Mouse (Mus musculus) T-cell, adult 66 days (primary cell): ENCODE measurements around the gene Entpd3. TPM values are rescaled to one million over a fixed set of nuclear protein-coding genes. Genes with fewer than 3 reads are reported as not detected.

Experiments
- total RNA-seq, 2 experiments: library from RNA; stranded (reverse); gene quantifications; 3 replicates in 1 of 2; 4 replicates in 1 of 2; pipeline ENCODE4 v1.2.4; 2023

The Entpd3 gene
- total RNA-seq: not detected

DNA sequence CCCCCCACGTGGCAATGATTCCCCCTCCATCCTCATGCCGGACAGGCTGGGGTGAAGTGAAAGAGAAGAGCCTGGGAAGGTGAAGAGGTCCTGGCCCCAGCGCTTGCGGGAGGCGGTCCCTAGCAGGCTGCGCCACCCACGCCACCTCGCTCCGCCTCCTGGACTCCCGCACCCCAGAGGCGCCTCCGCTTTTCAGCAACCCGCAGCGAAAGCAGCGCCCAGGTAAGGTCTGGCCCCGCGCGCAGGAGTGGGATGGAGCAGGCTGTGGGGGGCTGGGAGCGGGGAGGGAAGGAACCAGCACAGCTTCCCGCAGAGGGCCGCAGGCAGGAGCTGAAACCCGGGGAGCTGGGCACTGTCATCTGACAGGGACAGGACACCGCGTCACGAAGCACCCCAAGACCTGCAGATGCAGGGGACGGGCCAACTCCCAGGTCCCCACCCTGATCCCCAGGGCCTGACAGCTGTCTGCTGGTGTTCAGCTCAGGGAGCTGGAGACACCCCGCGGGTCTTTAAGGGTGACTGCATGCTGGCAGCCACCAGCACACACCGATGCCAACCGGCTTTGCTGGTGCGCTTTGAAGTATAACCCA lies at the start of gene Entpd3:
Gene Entpd3 (plus strand): TSS at position 157 of the 590 bp plus-strand sequence.

GRCm38 (mm10) chr9:120492010-120492399 lies 47.6 kb upstream of the Entpd3 start, which contains the start of gene Eif1b:
TSS of gene Eif1b (plus strand) at chr9:120492232.

DNA sequence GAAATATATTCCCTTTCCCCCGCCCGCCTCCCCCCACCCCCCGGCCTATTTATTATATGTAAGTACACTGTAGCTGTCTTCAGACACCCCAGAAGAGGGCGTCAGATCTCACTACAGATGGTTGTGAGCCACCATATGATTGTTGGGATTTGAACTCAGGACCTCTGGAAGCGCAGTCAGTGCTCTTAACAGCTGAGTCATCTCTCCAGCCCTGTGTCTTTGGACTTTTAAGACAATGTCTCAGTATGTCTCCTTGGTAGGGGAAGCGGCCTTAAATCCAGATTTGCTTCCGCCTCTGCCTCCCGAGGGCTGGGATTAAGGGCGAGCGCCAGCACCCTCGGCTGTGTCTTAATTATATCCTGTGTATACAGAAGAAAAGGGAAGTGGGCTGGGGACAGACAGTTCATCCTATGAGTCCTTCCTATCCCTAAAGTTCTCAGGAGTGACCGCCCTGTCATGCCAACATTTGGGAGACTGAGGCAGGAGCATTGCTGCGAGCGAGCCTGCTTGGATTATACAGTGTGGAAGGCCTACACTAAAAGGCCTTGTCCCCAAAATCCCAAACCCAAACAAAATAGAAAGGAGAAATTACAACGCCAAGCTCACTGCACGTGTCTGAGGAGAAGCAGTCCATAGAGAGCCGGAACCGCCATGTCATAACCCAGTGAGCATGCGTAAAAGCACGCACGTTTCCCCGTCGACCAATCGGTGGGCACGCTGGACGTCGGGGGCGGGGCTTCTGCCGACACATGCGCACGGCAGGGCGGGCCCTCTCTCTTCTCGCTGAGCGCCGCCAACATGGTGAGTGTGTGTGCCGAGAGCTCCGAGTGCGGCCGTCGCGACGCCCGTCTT lies 31.3 kb downstream of the Entpd3 start, which contains the start of gene Rpl14:
Gene Rpl14 (plus strand): TSS at position 704 of the 852 bp plus-strand sequence.

Other genes starting within 250 kb of the Entpd3 start
- under 1 TPM in 1 of 2 experiments, not detected in 1; 0.12 TPM for gene Myrip, start 238.3 kb upstream of the Entpd3 start, total RNA-seq
- 10 to 100 TPM; 46.6 to 51.9 TPM for gene Eif1b, start 47.6 kb upstream of the Entpd3 start, total RNA-seq
- gene Rpl14, start 31.6 kb downstream of the Entpd3 start, total RNA-seq: 1,000 to 10,000 TPM; 1,033 to 1,152 TPM